Mouse (Mus musculus) subcutaneous adipose tissue, adult 2 months (tissue): ENCODE data around the gene Fyco1. TPM values are rescaled to one million over a fixed set of nuclear protein-coding genes. Genes with fewer than 3 reads are reported as not detected.

ENCODE experiments used
- polyA plus RNA-seq: library from polyadenylated mRNA; depleted of rRNA; stranded (reverse); fragments of >200 nt; gene quantifications from 2 replicates; pipeline ENCODE4 v1.2.3, GENCODE M21; 2012; ENCODE audit warnings: low replicate concordance; rRNA removed

The Fyco1 gene
- 8.9 and 15.0 TPM in 2 replicates for polyA plus RNA-seq

DNA sequence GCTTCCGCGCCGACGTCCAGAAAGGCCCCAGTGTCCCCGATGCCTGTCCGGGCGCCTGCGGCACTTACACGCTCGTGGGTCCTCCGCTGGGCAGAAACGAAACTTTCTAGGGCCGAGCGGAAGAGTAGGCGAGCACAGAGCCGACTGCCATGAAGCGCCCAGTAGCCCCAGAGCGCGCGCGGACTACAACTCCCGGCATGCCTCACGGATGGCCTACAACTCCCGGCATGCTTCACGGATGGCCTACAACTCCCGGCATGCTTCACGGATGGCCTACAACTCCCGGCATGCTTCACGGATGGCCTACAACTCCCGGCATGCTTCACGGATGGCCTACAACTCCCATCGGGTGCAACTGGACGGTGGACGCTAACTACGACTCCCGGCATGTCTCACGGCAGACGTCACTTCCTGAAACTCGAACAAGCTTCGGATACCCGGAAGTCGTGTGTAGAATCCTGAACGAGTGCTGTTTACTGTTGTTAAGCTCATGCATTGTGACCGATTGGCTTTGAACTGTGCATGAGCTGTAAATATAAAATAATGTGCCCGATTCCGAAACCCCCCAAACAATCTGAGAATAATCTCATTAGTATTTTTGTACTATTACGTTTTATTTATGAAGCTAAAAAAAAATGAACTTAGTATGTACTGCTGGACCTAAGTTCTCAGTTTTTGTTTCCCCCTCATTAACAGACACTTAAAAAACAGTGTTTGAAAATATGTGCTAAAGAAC is at the start of gene Fyco1:
Fyco1 (minus strand) TSS at position 187 of the 736 bp plus-strand sequence.

DNA sequence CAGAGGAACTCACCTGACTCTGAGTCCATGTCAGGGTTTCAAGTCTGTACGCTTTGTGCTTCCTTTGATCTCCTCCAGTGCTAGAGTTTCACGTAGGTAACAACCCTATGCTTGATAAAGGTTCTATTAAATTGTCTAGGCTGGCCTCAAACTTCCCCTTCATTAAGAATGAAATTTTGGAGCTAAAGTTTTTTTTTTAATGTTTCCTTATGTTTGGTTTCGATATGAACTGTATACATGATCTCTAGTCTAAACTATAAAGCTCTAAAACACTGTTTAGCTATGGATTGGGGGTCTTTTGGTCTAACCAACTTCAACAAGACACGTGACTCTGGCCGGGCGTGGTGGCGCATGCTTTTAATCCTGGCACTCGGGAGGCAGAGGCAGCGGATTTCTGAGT is 10.2 kb upstream of the Fyco1 start, which contains the start of gene Xcr1:
Xcr1 (minus strand) TSS at position 101 of the 400 bp plus-strand sequence.

DNA sequence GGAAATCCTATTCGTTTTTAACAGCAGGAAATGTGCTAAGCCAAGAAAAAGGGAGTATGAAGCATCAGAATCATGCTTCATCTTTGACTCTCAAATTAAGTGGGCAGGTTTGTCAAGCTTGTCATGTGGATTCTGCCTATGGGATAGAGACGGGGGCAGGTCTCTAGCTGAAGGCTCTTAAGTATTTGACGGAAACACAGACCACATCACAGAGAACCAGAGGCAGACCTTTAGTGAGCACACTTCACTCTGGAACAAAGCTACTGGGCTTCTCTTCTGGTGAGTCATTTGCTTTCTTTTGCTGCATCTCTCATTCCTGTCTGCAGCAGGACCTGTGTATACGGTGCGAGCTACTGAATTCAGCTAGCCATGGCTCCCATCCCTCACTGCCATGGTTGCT is 45.4 kb downstream of the Fyco1 start, which contains the start of gene Cxcr6:
Cxcr6 (plus strand) TSS at position 209 of the 400 bp plus-strand sequence.

Other genes starting within 250 kb of the Fyco1 start
- gene Slc6a20b, start 219.3 kb downstream of the Fyco1 start, polyA plus RNA-seq: 0.01 and 0.03 TPM in 2 replicates
- gene Ccr9, start 173.5 kb downstream of the Fyco1 start, polyA plus RNA-seq: 0.27 and 0.42 TPM in 2 replicates
- gene Slc6a20a, start 173.0 kb downstream of the Fyco1 start, polyA plus RNA-seq: not detected in 2 replicates
- 4.2 and 5.2 TPM in 2 replicates for gene Lztfl1, start 134.2 kb downstream of the Fyco1 start, polyA plus RNA-seq
- gene Cxcr6, start 45.4 kb downstream of the Fyco1 start, polyA plus RNA-seq: 0.92 and 1.7 TPM in 2 replicates
- gene Xcr1, start 10.1 kb upstream of the Fyco1 start, polyA plus RNA-seq: 0.40 and 1.3 TPM in 2 replicates
- 3.4 and 5.1 TPM in 2 replicates for gene Ccr1, start 116.8 kb upstream of the Fyco1 start, polyA plus RNA-seq
- gene Ccr1l1, start 126.5 kb upstream of the Fyco1 start, polyA plus RNA-seq: 0.20 and 0.44 TPM in 2 replicates
- 0.27 and 2.5 TPM in 2 replicates for gene Ccr3, start 170.1 kb upstream of the Fyco1 start, polyA plus RNA-seq